Mouse (Mus musculus): Measurements from ENCODE around the gene Ackr1. TPM values are rescaled to one million over a fixed set of nuclear protein-coding genes. Genes with fewer than 3 reads are reported as not detected.

The Ackr1 gene
- polyA plus RNA-seq (2015; fragmentation: Nextera tagmentation; extraction: Ambion mirVana) = 16.9 and 21.8 TPM in 2 replicates

DNA sequence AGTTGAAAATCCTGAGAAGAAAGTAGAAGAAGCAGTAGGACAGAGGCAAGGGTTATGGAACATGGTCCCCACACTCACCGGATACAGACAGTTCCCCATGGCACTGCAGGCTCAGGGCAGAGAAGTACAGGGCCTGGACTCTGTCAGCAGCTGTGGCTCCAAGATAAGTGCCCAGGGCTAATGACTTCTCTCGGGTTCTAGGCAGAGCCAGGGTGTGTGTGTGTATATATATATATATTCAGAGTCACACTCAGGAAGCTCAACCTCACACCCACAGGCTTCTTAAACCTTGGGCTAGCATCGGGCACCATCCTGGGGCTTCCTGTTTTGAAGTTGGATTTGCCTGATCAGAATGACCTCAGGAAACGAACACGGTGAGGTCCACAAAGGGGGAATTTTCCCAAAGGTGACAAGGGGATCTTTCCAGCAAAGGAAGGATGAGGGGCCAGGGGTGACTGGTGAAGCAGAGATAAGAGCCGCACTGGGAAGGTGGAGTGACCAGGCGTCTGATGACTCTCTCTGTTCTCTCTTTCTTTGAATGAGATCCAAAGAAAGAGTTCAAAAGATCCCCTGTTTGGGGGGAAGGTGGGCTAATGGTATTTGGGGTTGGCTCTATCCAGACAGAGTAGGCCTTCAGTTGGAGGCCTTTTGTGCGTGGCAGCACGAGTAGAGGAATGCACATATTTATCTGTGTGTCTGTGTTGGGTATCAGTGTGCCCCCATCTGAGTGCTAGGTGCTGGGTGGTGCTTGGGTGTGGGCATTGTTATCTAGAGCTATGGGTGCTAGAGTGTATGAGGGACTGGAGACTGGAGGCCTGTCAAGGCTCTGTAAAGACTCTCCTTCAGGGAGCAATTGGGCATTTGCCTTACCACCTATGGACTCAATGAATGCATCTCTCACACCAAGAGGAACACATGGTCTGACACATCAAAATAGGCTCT lies at the start of gene Ackr1:
Gene Ackr1 (minus strand): TSS at position 439 of the 942 bp plus-strand sequence.
- peaks cover 12% of the 10 kb centered on the region; the same call in 1 of the 2 replicates for H3K4me1 ChIP-seq (ENCODE audit: insufficient read depth)
- TF ChIP-seq CTCF (IDR thresholded peaks at IDR 0.05; ENCODE audit: low read depth) = no peak
- TF ChIP-seq EP300 (IDR thresholded peaks at IDR 0.05; ENCODE audit: low read depth) = peak; percentile 83
- peak; percentile 94 for ATAC-seq
- H3K4me2 ChIP-seq (ENCODE audit: low read depth, low read length) = peak within 1 kb of the TSS; percentile 69
- H3K9me3 ChIP-seq (ENCODE audit: low read length) = no peaks in the 10 kb centered on the region
- no peaks in the 10 kb centered on the region for H3K27me3 ChIP-seq (ENCODE audit: insufficient read depth, low read length)
- 33% methylated on average over 9 of the region's 9 CpGs for WGBS (ENCODE audit: insufficient replicate concordance)
- peak within 1 kb of the TSS; percentile 92 for H3K27ac ChIP-seq (ENCODE audit: low read depth)
- no peaks in the 10 kb centered on the region for H3K36me3 ChIP-seq (replicated peaks; ENCODE audit: insufficient read depth, low read length)
- H3K4me3 ChIP-seq (ENCODE audit: low read depth, low read length) = peak within 1 kb of the TSS; percentile 58
- DNase-seq = peak; percentile 70
- peak within 1 kb of the TSS; percentile 58 for H3K9ac ChIP-seq (replicated peaks)

- no peak overlapping the region for H3K4me3 ChIP-seq (ENCODE audit: low read depth, low read length)
- no peak for ATAC-seq
- H3K9me3 ChIP-seq (ENCODE audit: low read length) = no peaks in the 10 kb centered on the region
- DNase-seq = no peak
- no peaks in the 10 kb centered on the region for H3K27me3 ChIP-seq (ENCODE audit: insufficient read depth, low read length)
- TF ChIP-seq CTCF (IDR thresholded peaks at IDR 0.05; ENCODE audit: low read depth) (no peak), EP300 (IDR thresholded peaks at IDR 0.05; ENCODE audit: low read depth) (no peak)
- H3K4me1 ChIP-seq (ENCODE audit: insufficient read depth) = no peaks in the 10 kb centered on the region
- no peak overlapping the region for H3K9ac ChIP-seq (replicated peaks)
- WGBS (ENCODE audit: insufficient replicate concordance) = 77% methylated on average over 6 of the region's 6 CpGs
- no peak overlapping the region for H3K4me2 ChIP-seq (ENCODE audit: low read depth, low read length)
- no peaks in the 10 kb centered on the region for H3K36me3 ChIP-seq (replicated peaks; ENCODE audit: insufficient read depth, low read length)
- H3K27ac ChIP-seq (ENCODE audit: low read depth) = no peak overlapping the region
Observed at GRCm38 (mm10) chr1:173381436-173381835, 47.9 kb upstream of the Ackr1 start.

GRCm38 (mm10) chr1:173377380-173378112 lies 44.0 kb upstream of the Ackr1 start:
- 25% methylated on average over 13 of the region's 13 CpGs for WGBS (ENCODE audit: insufficient replicate concordance)
- no peaks in the 10 kb centered on the region for H3K27me3 ChIP-seq (ENCODE audit: insufficient read depth, low read length)
- ATAC-seq (peak; percentile 48; the same call in 1 of the 2 replicates), DNase-seq (peak; percentile 59)
- H3K4me3 ChIP-seq (ENCODE audit: low read depth, low read length) = no peak overlapping the region
- no peaks in the 10 kb centered on the region for H3K4me1 ChIP-seq (ENCODE audit: insufficient read depth)
- no peak overlapping the region for H3K27ac ChIP-seq (ENCODE audit: low read depth)
- no peaks in the 10 kb centered on the region for H3K36me3 ChIP-seq (replicated peaks; ENCODE audit: insufficient read depth, low read length)
- TF ChIP-seq EP300 (IDR thresholded peaks at IDR 0.05; ENCODE audit: low read depth) (no peak), CTCF (IDR thresholded peaks at IDR 0.05; ENCODE audit: low read depth) (peak; percentile 92)
- H3K9me3 ChIP-seq (ENCODE audit: low read length) = no peaks in the 10 kb centered on the region
- no peak overlapping the region for H3K9ac ChIP-seq (replicated peaks)
- H3K4me2 ChIP-seq (ENCODE audit: low read depth, low read length) = no peak overlapping the region

DNA sequence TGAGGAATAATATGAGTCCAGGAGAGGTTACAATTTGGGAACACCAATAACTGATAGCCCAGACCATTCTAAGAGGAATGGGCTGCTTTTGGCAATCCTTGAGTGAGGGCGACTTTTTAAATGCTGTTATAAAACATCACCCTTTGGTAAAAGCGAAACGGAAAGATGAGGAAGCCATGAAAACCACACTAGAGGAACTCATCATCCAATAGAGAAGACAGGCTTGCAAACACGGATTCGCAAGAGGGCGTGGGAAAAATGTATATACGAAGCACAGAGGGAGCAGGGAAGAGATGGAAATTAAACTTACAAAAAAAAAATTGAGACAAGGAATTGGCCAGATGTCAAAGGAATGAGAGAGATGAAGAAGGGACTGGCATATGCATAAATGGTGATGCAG lies 40.5 kb upstream of the Ackr1 start:
- WGBS (ENCODE audit: insufficient replicate concordance) = 47% methylated on average over 7 of the region's 7 CpGs
- DNase-seq (no peak), ATAC-seq (no peak)

GRCm38 (mm10) chr1:173371586-173371985 lies 38.0 kb upstream of the Ackr1 start:
- no peak for TF ChIP-seq CTCF (IDR thresholded peaks at IDR 0.05; ENCODE audit: low read depth)
- TF ChIP-seq EP300 (IDR thresholded peaks at IDR 0.05; ENCODE audit: low read depth) = no peak
- Histone ChIP-seq H3K4me1 (ENCODE audit: insufficient read depth) (peaks cover 2% of the 10 kb centered on the region; the same call in 1 of the 2 replicates), H3K9ac (replicated peaks) (no peak overlapping the region), H3K4me3 (ENCODE audit: low read depth, low read length) (no peak overlapping the region), H3K27ac (ENCODE audit: low read depth) (no peak overlapping the region), H3K27me3 (ENCODE audit: insufficient read depth, low read length) (peaks cover 31% of the 10 kb centered on the region), H3K9me3 (ENCODE audit: low read length) (no peaks in the 10 kb centered on the region), H3K4me2 (ENCODE audit: low read depth, low read length) (no peak overlapping the region), H3K36me3 (replicated peaks; ENCODE audit: insufficient read depth, low read length) (no peaks in the 10 kb centered on the region)
- ATAC-seq (no peak), DNase-seq (no peak)
- 71% methylated on average over 6 of the region's 6 CpGs for WGBS (ENCODE audit: insufficient replicate concordance)

More for the DNA sequence above, 40.5 kb upstream of the Ackr1 start:
- H3K9me3 ChIP-seq (ENCODE audit: low read length) = no peaks in the 10 kb centered on the region
- TF ChIP-seq CTCF (IDR thresholded peaks at IDR 0.05; ENCODE audit: low read depth) = no peak
- TF ChIP-seq EP300 (IDR thresholded peaks at IDR 0.05; ENCODE audit: low read depth) = no peak
- no peak overlapping the region for H3K4me2 ChIP-seq (ENCODE audit: low read depth, low read length)
- no peaks in the 10 kb centered on the region for H3K36me3 ChIP-seq (replicated peaks; ENCODE audit: insufficient read depth, low read length)
- H3K4me1 ChIP-seq (ENCODE audit: insufficient read depth) = no peaks in the 10 kb centered on the region
- H3K27me3 ChIP-seq (ENCODE audit: insufficient read depth, low read length) = peaks cover 7% of the 10 kb centered on the region
- no peak overlapping the region for H3K9ac ChIP-seq (replicated peaks)
- H3K4me3 ChIP-seq (ENCODE audit: low read depth, low read length) = no peak overlapping the region
- H3K27ac ChIP-seq (ENCODE audit: low read depth) = no peak overlapping the region

DNA sequence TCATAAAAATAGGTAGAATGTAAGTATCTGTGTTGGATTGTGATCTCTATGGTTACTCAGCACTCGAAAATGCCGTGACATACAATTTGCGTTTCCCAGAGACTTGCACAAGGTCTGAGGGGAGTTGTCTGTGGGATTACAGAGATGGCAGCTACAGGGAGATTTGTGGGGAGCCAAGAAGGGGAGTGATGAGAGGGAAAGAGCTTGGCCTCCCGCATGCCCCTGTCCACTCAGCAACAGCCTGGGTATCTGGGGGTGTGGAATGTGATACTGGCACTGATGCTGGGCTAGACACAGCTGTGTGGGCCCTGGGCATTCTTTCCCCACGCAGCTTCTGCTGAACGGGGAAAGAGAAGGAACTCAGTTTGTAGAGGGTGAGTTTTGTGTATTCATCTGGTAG lies 36.9 kb upstream of the Ackr1 start:
- Histone ChIP-seq H3K4me2 (ENCODE audit: low read depth, low read length) (no peak overlapping the region), H3K36me3 (replicated peaks; ENCODE audit: insufficient read depth, low read length) (no peaks in the 10 kb centered on the region), H3K27me3 (ENCODE audit: insufficient read depth, low read length) (peaks cover 42% of the 10 kb centered on the region), H3K27ac (ENCODE audit: low read depth) (no peak overlapping the region), H3K9ac (replicated peaks) (no peak overlapping the region), H3K4me3 (ENCODE audit: low read depth, low read length) (no peak overlapping the region), H3K4me1 (ENCODE audit: insufficient read depth) (peaks cover 5% of the 10 kb centered on the region; the same call in 1 of the 2 replicates), H3K9me3 (ENCODE audit: low read length) (no peaks in the 10 kb centered on the region)
- WGBS (ENCODE audit: insufficient replicate concordance) = 69% methylated on average over 6 of the region's 6 CpGs
- DNase-seq (no peak), ATAC-seq (no peak)
- TF ChIP-seq CTCF (IDR thresholded peaks at IDR 0.05; ENCODE audit: low read depth) = no peak
- TF ChIP-seq EP300 (IDR thresholded peaks at IDR 0.05; ENCODE audit: low read depth) = no peak

Measured in liver, postnatal 0 days (tissue).